Mouse (Mus musculus) testis, postnatal 14 days (tissue): ENCODE results near the gene Rnf40.

ENCODE experiments used
- DNase-seq: peaks from one replicate; pipeline ENCODE4 v3.0.0; 2021; ENCODE audit warnings: low spot score

Gene Rnf40

DNA sequence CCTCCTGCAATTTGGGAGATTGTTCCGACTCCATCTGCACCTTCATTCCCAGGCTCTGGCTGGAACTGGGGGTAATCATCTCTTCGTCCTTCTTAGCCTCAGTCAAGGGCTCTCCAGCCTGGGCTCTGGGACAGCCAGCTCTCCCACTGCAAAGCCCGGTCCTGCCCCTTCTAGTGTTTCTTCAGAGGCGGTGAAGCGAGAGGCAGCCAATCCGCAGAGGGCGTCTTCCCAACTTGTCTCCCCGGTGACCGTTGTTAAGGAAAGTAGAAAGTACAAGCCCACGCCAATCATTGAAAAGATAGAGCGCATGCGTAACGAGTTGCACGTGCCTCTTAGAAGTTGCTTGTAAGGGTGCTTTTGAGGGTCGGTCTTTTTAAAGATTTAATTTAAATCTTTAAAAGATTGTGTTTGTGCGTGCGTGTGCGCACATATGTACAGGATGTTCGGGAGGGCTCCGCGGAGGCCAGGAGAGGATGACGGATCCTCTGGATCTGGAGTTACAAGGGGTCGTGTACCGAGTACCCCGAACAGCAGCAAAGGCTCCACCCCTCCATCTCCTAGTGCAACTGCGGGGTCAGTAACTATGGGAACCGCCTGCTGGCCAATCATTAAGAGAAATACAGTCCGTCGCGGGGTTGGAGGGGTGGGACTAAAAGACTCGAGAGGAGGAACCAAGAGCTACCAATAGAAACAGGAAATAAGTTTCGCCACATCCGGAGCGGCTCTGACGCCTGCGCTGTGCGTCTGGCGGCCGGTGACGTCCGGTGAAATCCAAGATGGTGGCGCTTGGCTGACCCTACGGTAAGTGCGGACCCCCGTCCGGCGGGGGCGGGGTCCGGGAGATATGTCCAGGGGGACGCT, at the start of gene Rnf40, which contains the start of gene Ccdc189:
TSS of gene Rnf40 (plus strand) at position 757 of the 861 bp plus-strand sequence.
TSS of gene Ccdc189 (minus strand) at position 585 of the 861 bp plus-strand sequence.
- DNase-seq = peak; percentile 96

DNA sequence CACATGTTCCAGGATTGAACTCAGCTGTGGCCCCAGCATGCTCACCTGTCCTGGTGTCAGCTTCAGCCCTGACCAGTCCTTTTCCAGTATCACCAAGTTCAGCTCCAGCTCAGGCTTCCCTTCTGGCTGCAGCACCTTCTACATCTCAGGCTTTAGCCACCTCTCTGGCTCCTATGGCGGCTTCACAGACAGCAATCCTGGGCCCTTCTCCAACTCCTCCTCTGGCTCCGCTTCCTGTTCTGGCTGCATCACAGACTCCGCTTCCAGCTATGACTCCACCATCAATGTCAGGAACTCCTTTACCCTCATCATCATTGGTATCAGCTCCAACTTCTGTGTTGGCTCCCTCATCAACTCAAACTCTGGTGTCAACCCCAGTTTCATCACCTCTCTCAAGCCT, 46.9 kb upstream of the Rnf40 start:
- no peak for DNase-seq

DNA sequence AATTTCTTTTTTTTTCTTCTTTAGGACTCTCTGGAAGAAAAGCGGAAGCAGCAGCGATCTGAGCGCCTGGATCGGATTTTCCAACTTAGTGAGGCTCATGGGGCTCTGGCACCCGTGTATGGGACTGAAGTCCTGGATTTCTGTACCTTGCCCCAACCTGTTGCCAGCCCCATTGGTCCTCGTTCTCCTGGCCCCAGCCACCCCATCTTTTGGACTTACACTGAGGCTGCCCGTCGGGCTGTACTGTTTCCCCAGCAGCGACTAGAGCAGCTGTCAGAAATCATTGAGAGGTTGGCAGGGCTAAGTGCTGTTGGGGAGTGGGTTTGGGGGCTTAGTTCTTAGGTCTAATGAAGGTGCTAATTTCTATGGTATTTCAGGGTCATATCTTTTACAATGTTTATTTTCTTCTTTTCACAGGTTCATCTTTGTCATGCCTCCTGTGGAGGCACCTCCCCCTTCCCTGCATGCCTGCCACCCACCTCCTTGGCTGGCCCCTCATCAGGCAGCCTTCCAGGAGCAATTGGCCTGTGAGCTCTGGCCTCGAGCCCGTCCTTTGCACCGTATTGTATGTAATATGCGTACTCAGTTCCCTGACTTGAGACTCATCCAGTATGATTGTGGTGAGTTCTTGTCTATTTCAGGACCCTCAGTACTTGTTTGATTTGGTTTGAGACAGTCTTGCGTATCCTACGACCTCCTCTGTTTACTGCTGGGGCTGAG, 39.3 kb upstream of the Rnf40 start:
- no peak for DNase-seq

DNA sequence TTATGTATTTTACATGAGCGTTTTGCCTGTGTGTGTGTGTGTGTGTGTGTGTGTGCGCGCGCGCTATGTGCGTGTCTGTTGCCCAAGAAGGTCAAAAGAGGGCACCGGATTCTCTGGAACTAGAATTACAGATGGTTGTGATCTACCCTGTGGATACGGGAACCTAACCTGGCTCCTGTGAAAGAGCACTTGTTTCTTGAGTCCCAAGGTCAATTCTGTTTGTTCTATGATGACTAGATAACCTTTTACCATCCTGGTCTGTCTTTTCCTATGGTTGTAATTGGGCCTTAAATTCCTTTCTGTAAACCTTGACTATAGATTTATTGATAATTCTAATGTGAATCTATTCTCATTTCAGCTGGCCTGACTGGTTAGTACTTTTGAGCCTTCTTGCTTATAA, 37.0 kb upstream of the Rnf40 start:
- DNase-seq = no peak

DNA sequence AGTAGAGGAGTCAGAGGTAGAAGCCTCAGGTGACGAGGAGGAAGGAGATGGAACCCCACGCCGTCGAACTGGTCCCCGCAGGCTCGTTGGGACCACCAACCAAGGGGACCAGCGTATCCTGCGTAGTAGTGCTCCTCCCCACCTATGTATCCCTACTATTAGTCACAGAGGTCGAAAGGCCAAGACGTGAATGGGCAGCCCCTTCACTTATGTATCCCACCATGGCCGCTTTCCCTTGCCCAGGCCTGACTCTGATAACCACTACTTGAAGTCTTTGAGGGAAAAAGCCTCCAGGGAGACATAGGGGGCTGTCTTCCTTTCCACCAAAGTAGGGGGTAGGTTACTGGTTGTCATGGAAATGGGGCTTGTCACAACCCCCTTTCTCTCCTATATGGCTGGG, 28.0 kb upstream of the Rnf40 start:
- no peak for DNase-seq

DNA sequence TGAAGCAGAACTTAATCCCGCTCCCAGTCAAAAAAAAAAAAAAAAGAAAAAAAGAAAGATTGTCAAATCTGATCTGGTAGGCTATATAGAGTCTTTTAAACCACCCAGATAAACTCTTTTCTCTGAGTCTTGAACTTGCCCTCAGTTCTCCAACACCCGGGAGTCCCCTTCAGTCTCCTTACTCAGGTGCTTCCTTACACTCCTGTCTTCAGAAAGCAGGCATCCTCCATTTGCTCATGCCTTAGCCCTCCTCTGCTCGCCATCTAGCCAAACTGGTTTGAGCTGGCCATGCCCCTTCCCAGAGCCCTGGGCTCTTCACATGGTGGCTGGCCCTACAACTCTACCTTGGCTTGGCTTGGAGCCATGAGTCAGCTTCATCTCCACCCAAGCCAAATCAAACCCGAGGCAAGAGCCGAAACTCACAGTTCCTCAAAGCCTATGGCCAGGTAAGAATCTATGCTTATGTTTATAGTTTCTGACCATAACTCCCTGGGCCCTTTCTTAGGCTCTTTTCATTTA, 27.2 kb upstream of the Rnf40 start, which contains the start of gene Tmem265:
TSS of gene Tmem265 (plus strand) at position 51 of the 519 bp plus-strand sequence.
- no peak for DNase-seq

DNA sequence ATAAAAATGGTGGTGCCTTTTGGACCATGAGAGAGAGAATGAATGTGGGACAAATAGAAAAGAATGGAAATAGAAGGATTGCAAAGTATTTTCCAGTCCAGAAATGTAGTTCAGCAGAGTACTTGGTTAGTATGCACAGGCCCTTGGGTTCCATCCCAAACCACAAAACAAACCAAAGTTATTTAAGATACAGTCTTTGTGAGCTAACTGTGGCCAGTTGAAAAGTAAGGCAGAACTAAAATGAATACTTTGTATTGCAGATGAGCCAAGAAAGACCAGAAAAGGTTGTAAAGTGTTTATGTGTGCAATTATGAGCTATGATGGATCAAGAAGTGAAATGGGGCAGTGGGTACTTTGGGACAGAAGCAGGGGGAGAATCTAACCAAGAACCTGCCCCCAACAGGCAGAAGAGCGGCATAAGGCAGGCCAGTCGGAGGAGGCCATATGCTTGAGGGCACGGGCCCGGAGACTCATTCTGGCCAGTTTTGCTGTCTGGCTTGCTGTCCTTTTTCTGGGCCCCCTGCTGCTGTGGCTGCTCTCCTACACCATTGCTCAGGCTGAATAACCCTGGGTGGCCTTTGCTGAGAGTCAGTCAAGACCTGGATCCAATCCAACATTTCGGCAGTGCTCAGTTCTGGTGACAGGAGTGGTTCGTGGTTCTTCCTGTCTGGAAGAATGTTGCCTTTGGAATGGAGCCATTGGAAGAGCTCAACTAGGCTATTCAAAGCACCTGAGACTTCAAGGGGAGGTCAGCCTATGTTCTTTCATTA, 24.0 kb upstream of the Rnf40 start:
- DNase-seq = no peak

DNA sequence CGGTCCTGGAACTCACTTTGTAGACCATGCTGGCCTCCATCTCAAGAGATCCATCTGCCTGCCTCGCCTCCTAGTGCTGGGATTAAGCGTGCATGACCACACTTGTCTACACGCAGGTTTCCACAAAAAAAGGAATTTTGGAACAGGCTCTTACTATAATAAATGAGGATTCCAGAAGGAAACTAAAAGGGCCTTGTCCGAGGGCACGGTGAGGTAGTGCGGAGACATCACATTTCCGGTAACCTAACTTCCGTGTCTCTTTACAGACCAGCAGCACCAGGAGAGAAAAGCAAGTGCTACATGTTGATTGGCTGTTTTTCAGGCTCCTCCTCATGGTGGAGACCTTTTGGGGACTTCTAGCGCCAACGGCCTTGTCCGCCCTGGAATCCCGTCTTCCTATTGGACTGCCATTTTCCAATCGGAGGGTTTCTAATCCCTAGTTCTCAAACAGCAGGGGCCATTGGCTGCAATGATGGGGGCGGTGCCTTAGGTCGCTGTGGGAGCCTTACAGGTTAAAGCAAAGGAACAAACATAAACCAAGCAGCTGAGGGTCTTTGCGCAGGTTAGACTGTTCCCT, 15.6 kb upstream of the Rnf40 start, which contains the start of gene Phkg2:
TSS of gene Phkg2 (plus strand) at position 446 of the 577 bp plus-strand sequence.
- DNase-seq = peak; percentile 95

DNA sequence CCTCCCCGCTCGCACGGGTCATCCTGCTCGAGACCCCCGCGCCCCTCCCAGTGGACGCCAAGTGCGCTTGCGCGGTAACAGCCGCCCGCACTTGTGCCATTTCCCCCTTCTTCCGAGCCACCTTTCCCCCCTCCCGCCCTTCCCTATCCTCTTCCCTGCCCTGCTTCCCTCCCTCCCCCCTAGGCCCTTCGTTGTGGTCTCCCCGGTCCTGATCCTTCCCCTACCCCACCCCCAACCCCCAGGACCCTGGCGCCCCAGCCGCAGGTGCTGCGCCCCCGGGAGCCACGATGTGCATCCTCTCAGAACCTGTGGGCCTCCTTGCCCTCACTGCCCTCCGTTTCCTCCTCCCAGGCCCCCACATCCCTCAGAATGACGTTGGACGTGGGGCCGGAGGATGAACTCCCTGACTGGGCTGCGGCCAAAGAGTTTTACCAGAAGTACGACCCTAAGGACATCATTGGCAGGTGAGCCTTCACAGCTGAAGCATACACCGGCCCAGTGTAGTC, 15.0 kb upstream of the Rnf40 start:
- peak; percentile 43 for DNase-seq

DNA sequence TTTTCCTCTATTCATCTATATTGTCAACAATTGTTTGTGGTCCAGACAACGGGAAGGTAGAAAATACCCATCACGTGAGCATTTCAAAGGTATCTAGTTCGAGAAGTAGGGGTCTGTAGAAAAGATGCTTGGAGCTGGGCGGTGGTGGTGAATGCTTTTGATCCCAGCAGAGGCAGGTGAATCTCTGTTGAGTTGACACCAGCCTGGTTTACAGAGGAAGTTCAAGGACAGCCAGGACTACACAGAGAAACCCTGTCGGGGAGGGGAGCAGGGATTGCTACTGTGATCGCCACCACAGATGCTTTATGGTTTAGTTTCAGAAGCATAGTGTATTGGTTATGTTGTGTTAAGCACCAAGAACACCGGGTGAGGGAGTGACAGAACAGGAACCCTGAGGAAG, 14.5 kb upstream of the Rnf40 start:
- no peak for DNase-seq

DNA sequence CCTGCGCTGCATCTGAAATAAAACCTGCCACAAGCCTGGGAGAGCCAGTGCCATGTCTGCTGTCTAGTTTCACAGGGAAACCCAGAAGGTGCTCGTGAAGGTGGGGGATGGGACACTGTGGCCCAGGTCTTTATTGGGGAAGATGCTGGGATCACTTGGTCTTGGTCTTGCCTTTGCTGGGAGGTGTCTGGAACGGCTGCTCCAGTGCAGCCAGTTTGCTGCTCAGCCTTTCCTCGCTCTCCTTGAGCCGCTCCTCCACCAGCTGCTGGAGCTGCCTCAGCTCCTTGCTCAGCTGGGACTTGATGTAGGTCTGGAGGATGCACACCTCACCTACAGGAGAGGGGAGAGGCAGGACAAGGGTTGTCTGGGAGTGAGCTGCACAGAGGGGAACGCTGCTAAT, 5.3 kb upstream of the Rnf40 start:
- no peak for DNase-seq

DNA sequence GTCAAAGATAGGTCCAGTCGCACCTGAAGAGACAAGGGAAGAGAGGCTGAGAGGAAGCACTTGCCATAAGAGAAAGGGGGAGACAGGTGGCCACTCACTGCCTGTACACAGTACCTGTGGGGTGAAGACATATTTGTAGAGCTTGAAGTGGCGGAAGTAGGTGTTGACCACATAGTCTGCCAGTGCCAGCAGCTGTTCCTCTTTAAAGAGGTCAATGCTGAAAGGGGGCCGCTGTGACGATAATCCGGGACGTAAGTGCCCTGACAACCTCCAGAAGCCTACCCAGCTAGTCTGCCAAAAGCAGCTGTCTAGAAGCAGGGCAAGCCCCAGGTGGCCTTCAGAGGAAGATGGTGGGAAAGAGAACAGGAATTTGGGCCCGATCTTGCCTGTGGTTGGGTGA, 3.5 kb upstream of the Rnf40 start:
- no peak for DNase-seq

DNA sequence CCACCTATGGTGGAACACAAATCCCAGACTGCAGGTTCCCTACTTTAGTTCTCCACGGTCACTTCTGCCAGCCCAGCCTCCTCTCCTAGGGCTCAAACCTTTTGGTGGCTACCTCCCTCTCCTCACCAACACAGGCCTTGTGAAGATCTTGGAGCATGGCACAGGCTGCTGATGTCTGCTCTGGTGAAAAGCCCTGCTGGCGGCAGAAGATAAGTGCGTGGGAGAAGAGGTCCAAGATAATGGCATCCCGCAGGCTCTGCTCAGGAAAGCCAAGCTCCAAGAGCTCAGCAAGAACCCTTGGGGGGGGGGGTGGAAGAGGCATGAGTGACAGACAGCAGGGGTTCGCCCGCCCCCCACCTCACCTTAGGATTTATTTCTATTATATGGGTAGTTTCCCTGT, 2.4 kb upstream of the Rnf40 start:
- no peak for DNase-seq

DNA sequence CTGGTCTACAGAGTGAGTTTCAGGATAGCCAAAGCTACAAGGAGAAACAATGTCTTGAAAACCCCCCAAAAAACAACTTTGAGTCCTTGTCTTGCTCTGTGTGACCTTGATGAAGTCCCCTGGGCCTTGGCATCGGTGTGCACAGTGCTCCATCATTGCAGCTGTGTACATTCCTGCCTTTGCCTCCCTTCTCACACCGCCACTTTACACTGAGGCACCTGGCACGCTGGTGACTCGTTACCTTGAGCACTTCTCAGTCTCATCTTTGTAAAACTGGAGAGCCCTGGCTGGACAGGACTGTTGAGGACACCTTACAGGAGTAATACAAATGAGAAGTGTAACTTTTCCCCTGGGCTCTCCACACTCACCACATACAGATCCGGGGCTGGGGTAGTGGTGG, 1.4 kb upstream of the Rnf40 start:
- no peak for DNase-seq

DNA sequence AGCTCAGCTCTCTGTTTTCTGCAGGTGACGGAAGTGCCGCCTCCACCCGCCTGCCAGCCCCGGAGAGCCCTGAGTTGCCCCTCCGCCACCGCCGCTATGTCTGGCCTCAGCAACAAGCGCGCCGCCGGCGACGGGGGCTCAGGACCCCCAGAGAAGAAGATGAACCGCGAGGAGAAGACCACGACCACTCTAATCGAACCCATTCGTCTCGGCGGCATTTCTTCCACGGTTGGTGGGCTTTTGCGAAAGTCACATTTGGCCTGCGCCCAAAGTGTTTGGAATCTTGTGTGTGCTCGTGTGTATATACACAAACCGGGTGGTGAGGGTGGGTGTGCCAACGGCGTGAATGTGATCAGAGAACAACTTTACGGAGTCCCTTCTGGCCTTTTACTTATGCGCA, 334 bp downstream of the Rnf40 start:
- no peak for DNase-seq

DNA sequence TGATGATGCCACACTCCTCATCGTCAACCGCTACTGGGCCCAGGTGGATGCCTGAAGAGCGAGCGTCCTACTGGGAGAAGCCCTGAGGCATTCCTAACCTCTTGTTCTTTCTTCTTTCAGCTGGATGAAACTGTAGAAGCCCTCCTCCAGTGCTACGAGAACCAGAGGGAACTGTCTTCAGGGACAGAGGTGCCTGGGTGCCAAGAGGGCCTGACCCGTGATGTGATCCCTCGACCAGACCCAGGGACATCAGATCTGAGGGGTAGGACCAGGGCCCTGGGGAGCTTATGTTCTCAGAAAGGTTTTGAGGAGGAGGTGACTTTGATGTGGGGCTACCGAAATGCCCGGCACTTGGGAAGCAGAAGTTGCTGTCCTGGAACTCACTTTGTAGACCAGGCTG, 1.1 kb downstream of the Rnf40 start:
- no peak for DNase-seq

DNA sequence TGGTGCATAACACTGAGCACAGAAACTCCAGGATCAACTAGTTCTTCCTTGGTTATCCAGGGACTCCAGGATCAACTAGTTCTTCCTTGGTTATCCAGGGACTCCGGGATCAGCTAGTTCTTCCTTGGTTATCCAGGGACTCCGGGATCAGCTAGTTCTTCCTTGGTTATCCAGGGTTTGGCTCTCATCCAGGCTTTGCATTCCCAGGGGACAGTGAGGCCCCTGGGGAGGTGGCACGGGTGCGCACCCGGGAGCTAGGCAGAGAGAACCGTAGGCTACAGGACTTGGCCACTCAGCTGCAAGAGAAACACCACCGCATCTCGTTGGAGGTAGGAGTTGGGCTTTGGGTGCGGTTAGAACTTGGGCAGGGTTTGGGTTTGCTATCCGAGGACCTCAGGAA, 2.5 kb downstream of the Rnf40 start:
- no peak for DNase-seq

DNA sequence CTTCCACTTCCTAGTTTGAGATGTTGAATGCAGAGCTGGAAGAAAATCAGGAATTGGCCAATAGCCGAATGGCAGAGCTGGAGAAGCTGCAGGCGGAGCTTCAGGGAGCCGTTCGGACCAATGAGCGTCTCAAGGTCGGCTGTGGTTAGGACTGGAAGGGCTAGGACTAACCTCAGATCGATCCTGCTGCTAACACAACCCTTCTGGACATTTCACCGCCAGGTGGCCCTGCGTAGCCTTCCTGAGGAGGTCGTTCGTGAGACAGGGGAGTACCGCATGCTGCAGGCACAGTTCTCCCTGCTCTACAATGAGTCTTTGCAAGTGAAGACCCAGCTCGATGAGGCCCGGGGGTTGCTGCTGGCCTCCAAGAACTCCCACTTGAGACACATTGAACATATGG, 4.0 kb downstream of the Rnf40 start:
- no peak for DNase-seq

DNA sequence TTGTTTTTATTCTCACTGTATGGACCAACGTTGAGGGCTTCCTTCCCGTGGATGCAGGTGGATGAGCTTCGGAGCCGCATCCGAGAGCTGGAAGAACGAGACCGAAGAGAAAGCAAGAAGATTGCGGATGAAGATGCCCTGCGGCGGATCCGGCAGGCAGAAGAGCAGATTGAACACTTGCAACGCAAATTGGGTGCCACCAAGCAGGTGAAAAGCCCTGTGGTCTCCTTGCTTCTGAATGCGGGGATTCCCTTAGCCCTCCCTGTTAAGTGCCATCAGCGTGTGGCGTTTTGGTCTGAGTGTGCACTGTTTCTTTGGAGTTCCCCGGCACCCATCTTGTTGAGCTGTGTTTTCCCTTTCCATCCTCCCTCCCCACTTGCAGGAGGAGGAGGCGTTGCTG, 8.2 kb downstream of the Rnf40 start:
- DNase-seq = no peak

DNA sequence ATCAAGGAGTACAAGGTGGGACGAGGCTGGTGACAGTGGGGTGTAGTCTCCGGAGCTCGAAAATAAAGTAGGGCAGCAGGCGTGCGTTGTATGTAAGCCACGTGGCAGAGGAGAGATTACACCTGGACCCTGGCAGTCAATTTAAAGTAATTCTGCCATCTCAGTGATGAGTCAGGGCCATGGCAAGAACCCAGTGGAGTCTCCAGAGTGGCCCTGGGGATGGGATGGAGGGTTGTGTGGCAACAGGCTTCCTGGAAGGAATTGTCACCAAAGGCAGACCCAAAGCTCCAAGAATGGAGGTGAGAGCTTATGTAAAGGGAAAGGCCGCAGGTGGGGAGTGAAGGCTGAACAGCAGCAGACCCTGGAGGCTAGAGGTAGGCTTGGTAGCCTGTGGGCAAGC, 12.0 kb downstream of the Rnf40 start:
- DNase-seq = no peak

DNA sequence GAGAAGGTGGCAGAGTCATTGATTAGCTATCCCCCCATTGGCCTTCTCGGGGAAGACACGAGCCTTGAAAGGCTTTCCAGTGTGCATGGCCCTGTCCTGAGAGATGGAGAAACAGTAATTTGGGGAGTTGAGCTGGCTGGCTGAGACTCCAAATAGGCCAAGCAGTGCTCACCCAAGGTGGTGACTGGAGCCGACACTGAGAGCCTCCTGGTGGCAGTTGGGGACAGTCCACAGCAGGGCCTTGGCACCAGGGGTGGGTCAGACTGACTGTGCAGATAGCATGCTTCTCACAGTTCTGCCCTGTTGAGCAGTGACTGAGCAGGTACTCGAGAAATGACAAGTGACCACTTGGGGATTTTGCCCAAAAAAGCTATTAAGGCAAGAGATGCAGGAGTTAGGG, 13.2 kb downstream of the Rnf40 start:
- DNase-seq = no peak

DNA sequence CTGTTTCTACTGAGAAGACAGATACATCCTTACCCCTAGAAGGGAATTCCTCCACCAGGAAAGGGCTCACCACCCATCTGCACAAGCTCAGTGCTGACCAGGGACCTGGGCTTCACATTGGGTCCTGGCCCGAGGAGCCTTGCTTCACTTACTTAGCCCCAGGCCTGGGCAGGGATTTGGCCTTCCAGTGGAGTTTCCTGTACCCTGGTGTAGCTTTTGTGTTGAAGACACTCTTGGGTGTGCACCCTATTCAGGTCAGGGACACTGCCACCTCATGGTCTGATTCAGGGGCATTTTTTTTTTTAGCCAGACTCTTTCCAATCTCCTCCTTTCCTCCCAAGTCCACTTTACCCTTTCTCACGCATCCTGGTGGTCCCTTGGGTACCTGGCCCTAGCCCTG, 14.3 kb downstream of the Rnf40 start:
- no peak for DNase-seq
